Mouse (Mus musculus): Measurements from ENCODE around the gene Khdrbs1. TPM values are rescaled to one million over a fixed set of nuclear protein-coding genes. Genes with fewer than 3 reads are reported as not detected.

The Khdrbs1 gene
- total RNA-seq, 2 experiments from 2014 or later, result 105 to 108 TPM

GRCm38 (mm10) chr4:129697191-129697590 is 44.9 kb downstream of the Khdrbs1 start:
- intact Hi-C loops (cut with DNase I), result no loop called here
- DNase-seq (ENCODE audit: extremely low spot score in 1 of 2, low spot score in 2 of 2), result no peak

- intact Hi-C loops (cut with DNase I), result no loop called here
- DNase-seq (ENCODE audit: extremely low spot score in 1 of 2, low spot score in 2 of 2), result peak; percentile 89 to 95
These were observed 45.7 kb downstream of the Khdrbs1 start, which contains the start of gene Tmem39b for GRCm38 (mm10) chr4:129696158-129696985. TSS of gene Tmem39b (minus strand) at chr4:129696838.

- DNase-seq (ENCODE audit: extremely low spot score in 1 of 2, low spot score in 2 of 2), result no peak
- intact Hi-C loops (cut with DNase I), result no loop called here
These were observed 46.3 kb downstream of the Khdrbs1 start for GRCm38 (mm10) chr4:129695815-129696157.

- intact Hi-C loops (cut with DNase I), result no loop called here
- no peak for DNase-seq (ENCODE audit: extremely low spot score in 1 of 2, low spot score in 2 of 2)
These were observed 57.6 kb downstream of the Khdrbs1 start for GRCm38 (mm10) chr4:129684531-129684930.

GRCm38 (mm10) chr4:129683901-129684493 is 58.1 kb downstream of the Khdrbs1 start:
- no peak for DNase-seq (ENCODE audit: extremely low spot score in 1 of 2, low spot score in 2 of 2)
- intact Hi-C loops (cut with DNase I), result no loop called here

GRCm38 (mm10) chr4:129681837-129682236 is 60.3 kb downstream of the Khdrbs1 start:
- intact Hi-C loops (cut with DNase I), result no loop called here
- no peak for DNase-seq (ENCODE audit: extremely low spot score in 1 of 2, low spot score in 2 of 2)

- no peak for DNase-seq (ENCODE audit: extremely low spot score in 1 of 2, low spot score in 2 of 2)
- intact Hi-C loops (cut with DNase I), result no loop called here
These were observed 69.1 kb downstream of the Khdrbs1 start for GRCm38 (mm10) chr4:129672878-129673449.

- peak; percentile 90 to 93 for DNase-seq (ENCODE audit: extremely low spot score in 1 of 2, low spot score in 2 of 2)
- intact Hi-C loops (cut with DNase I), result no loop called here
These were observed 69.8 kb downstream of the Khdrbs1 start, which contains the start of gene Kpna6 for GRCm38 (mm10) chr4:129672083-129672877. TSS of gene Kpna6 (minus strand) at chr4:129672767.

GRCm38 (mm10) chr4:129671491-129672082 is 70.5 kb downstream of the Khdrbs1 start:
- DNase-seq (ENCODE audit: extremely low spot score in 1 of 2, low spot score in 2 of 2), result peak; percentile 27 to 61

GRCm38 (mm10) chr4:129662255-129662813 is 79.8 kb downstream of the Khdrbs1 start:
- no peak for DNase-seq (ENCODE audit: extremely low spot score in 1 of 2, low spot score in 2 of 2)
- intact Hi-C loops (cut with DNase I), result no loop called here

More at GRCm38 (mm10) chr4:129671491-129672082, 70.5 kb downstream of the Khdrbs1 start:
- intact Hi-C loops (cut with DNase I), result no loop called here

- no peak for DNase-seq (ENCODE audit: extremely low spot score in 1 of 2, low spot score in 2 of 2)
- intact Hi-C loops (cut with DNase I), result no loop called here
These were observed 80.5 kb downstream of the Khdrbs1 start for GRCm38 (mm10) chr4:129661584-129661983.

GRCm38 (mm10) chr4:129654770-129655169 is 87.3 kb downstream of the Khdrbs1 start:
- intact Hi-C loops (cut with DNase I), result no loop called here
- no peak for DNase-seq (ENCODE audit: extremely low spot score in 1 of 2, low spot score in 2 of 2)

Small RNA genes lying within 50 kb of the gene (microRNA-seq; reads per million reads assigned to microRNA genes)
- gene Gm28017 (not detected), gene Mir7016 (4.6 reads per million, percentile 16 among the genes with 10 or more reads in this experiment)

Other genes with a start within 250 kb of the Khdrbs1 start
- gene Marcksl1, start 228.7 kb downstream of the Khdrbs1 start, total RNA-seq (2021), result 100 to 1,000 TPM; 884 to 935 TPM
- 10 to 100 TPM; 29.4 to 33.0 TPM for gene Hdac1, start 199.6 kb downstream of the Khdrbs1 start, total RNA-seq (2021)
- 10 to 100 TPM in 1 of 2 experiments, 1 to 10 TPM in 1; 9.5 to 10.8 TPM for gene Lck, start 168.7 kb downstream of the Khdrbs1 start, total RNA-seq (2021)
- gene Fam167b, start 163.8 kb downstream of the Khdrbs1 start, total RNA-seq (2021), result under 1 TPM in 1 of 2 experiments, not detected in 1; 0.67 TPM
- gene Eif3i, start 141.7 kb downstream of the Khdrbs1 start, total RNA-seq (2021), result 100 to 1,000 TPM; 141 to 151 TPM
- 100 to 1,000 TPM; 110 TPM for gene Tmem234, start 141.6 kb downstream of the Khdrbs1 start, total RNA-seq (2021)
- gene Dcdc2b, start 128.0 kb downstream of the Khdrbs1 start, total RNA-seq (2021), result 1 to 10 TPM; 3.0 to 3.2 TPM
- gene Iqcc, start 123.2 kb downstream of the Khdrbs1 start, total RNA-seq (2021), result 10 to 100 TPM; 29.3 to 31.5 TPM
- gene Ccdc28b, start 118.4 kb downstream of the Khdrbs1 start, total RNA-seq (2021), result 100 to 1,000 TPM; 123 to 130 TPM
- 10 to 100 TPM; 33.7 to 39.4 TPM for gene Txlna, start 101.2 kb downstream of the Khdrbs1 start, total RNA-seq (2021)
- gene Kpna6, start 69.5 kb downstream of the Khdrbs1 start, total RNA-seq (2021), result 10 to 100 TPM; 91.3 to 91.4 TPM
- 10 to 100 TPM; 13.3 to 16.3 TPM for gene Tmem39b, start 45.5 kb downstream of the Khdrbs1 start, total RNA-seq (2021)
- gene Ptp4a2, start 68.9 kb upstream of the Khdrbs1 start, total RNA-seq (2021), result 100 to 1,000 TPM; 123 to 131 TPM
- under 1 TPM in 1 of 2 experiments, not detected in 1; 0.24 TPM for gene Spocd1, start 186.9 kb upstream of the Khdrbs1 start, total RNA-seq (2021)
- 100 to 1,000 TPM; 295 to 296 TPM for gene Adgrb2, start 242.6 kb upstream of the Khdrbs1 start, total RNA-seq (2021)

All from left cerebral cortex, postnatal 10 days (tissue).